Mouse (Mus musculus) forebrain, embryonic 12.5 days (tissue): ENCODE results near the gene Nap1l1. TPM values are rescaled to one million over a fixed set of nuclear protein-coding genes. Genes with fewer than 3 reads are reported as not detected.

ENCODE experiments used
- ATAC-seq: fragments of 200-750 bp; cut with Nextera tagmentation; 2 replicates; pipeline ENCODE4 v1.8.0; 2017; ENCODE audit warnings: moderate TSS enrichment; ENCODE audit not compliant: low FRiP score
- H3K27ac ChIP-seq: fragments of 300-500 bp; sonication (generic); 2 replicates; pipeline ENCODE4 v1.5.1; 2016; ENCODE audit warnings: mild to moderate bottlenecking
- H3K27me3 ChIP-seq: fragments of 300-500 bp; sonication (generic); 2 replicates; pipeline ENCODE4 v1.6.1; 2016; ENCODE audit warnings: mild to moderate bottlenecking
- H3K36me3 ChIP-seq: fragments of 300-500 bp; sonication (generic); replicated peaks from 2 replicates; pipeline ENCODE4 v1.6.1; 2016; ENCODE audit warnings: mild to moderate bottlenecking
- H3K4me1 ChIP-seq: fragments of 300-500 bp; sonication (generic); 2 replicates; pipeline ENCODE4 v1.6.1; 2016
- H3K4me2 ChIP-seq: fragments of 300-500 bp; sonication (generic); 2 replicates; pipeline ENCODE4 v1.6.1; 2016; ENCODE audit warnings: mild to moderate bottlenecking, moderate library complexity
- H3K4me3 ChIP-seq: fragments of 300-500 bp; sonication (generic); replicated peaks from 2 replicates; pipeline ENCODE4 v1.5.1; 2016; ENCODE audit warnings: mild to moderate bottlenecking
- H3K9ac ChIP-seq: fragments of 300-500 bp; sonication (generic); 2 replicates; pipeline ENCODE4 v1.6.1; 2016; ENCODE audit warnings: mild to moderate bottlenecking
- H3K9me3 ChIP-seq: fragments of 300-500 bp; sonication (generic); 2 replicates; pipeline ENCODE4 v1.6.1; 2016
- WGBS: fragments of 180-500 bp; shearing (Covaris S2); methylation state at CpG from one replicate; pipeline ENCODE4 v1.1.7; 2016; 5-methylcytosine and 5-hydroxymethylcytosine counted together
- polyA plus RNA-seq: library from polyadenylated mRNA; unstranded; fragments of >200 nt; fragmentation: Nextera tagmentation; extraction: Ambion mirVana; gene quantifications from 2 replicates; pipeline ENCODE4 v1.2.1, GENCODE M21; 2016

Gene Nap1l1
- polyA plus RNA-seq, 1 experiment from 2014 or later = 361 TPM

DNA sequence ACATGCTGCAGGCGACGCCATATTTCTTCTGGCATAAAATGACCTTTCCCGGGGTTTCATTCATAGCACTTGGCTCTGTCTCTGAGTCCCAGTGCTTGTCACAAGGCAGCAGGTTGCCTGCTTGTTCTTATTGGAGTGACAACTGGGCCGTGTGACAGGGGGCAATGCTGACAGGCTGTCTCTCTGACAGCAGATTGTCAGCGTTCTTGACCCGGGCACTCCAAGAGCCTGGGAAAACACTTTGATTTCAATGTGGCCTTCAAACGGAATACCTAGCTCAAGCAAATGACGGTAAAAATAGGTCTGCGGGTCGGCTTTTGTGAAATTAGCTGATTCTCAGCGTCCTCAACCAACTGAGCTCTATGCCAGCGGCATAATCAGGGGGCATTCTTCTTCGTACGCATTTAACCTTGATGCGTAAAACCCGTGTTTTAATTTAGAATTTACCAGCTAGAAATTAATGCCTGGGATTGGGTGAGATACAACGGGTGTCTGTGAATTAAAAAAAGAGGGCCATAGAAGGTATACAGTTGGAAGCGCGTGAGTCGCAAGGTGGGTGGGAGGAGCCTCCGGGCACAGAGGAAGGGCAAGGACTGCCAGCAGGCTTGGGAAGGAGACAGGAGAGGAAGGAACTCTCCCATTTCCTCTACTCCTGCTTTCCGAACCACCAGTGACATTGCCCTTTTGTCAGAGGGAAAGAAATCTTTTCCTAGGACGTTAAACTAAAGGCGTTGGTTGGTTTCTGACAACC, 46.8 kb downstream of the Nap1l1 start:
- peak; percentile 72 for ATAC-seq

DNA sequence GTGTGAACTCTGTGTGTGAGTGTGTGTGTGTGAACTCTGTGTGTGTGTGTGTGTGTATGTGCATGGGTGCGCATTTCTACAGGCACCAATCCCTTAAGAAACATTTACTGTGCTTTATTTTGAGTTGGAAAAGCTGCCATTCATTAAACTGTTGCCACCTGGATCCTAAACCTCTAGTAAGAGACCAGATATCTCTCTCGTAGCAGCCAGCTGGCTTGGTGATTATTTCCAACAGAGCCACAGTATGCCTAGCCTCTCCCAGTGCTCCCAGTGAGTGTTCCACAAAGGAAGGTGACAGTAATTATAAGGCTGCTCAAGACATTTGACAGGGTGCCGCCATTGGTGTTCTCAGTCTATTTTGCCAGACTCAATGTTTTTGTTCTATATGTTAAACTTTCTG, 47.6 kb downstream of the Nap1l1 start:
- no peak for ATAC-seq
- Histone ChIP-seq H3K36me3 (no peaks in the 10 kb centered on the region), H3K4me2 (no peak overlapping the region; the same call in 1 of the 2 replicates), H3K27ac (no peak overlapping the region), H3K4me1 (peaks cover 21% of the 10 kb centered on the region), H3K4me3 (no peak overlapping the region), H3K9ac (no peak overlapping the region), H3K9me3 (no peaks in the 10 kb centered on the region), H3K27me3 (no peaks in the 10 kb centered on the region)
- WGBS = 60% methylated on average over 3 of the region's 3 CpGs

More for the DNA sequence above, 46.8 kb downstream of the Nap1l1 start:
- peak overlapping the region; percentile 42 for H3K4me2 ChIP-seq
- 49% methylated on average over 24 of the region's 24 CpGs for WGBS
- no peaks in the 10 kb centered on the region for H3K36me3 ChIP-seq
- no peaks in the 10 kb centered on the region for H3K9me3 ChIP-seq
- peaks cover 21% of the 10 kb centered on the region for H3K4me1 ChIP-seq
- 0 out of 2 replicates have a peak overlapping the region, but pooled peaks have one; percentile 0 for H3K9ac ChIP-seq
- 0 out of 2 replicates have a peak overlapping the region, but pooled peaks have one; percentile 6 for H3K27ac ChIP-seq
- peak overlapping the region; percentile 22 for H3K4me3 ChIP-seq
- no peaks in the 10 kb centered on the region for H3K27me3 ChIP-seq

DNA sequence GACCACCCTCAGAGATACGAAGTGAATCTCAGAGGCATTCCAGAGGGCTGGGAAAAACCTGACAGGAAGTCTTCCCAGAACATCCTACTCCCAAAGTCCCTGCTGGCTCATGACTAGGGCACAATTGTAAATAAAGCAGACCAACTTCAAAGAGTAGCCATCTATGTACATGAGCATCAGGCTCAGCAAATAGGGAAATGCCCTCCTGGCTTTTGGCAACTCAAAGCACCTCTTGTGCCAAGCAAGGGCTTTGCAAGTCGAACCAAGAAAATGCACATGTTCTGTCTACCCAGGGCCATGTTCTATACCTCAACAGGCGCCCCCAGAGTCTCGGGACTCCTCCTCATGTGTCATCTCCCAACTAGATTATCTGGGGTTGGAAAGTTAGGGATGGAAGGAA, 48.6 kb downstream of the Nap1l1 start:
- Histone ChIP-seq H3K4me3 (no peak overlapping the region), H3K9ac (no peak overlapping the region), H3K9me3 (no peaks in the 10 kb centered on the region), H3K27me3 (no peaks in the 10 kb centered on the region), H3K4me2 (no peak overlapping the region), H3K27ac (no peak overlapping the region), H3K4me1 (peaks cover 21% of the 10 kb centered on the region), H3K36me3 (no peaks in the 10 kb centered on the region)
- 73% methylated on average over 4 of the region's 4 CpGs for WGBS
- ATAC-seq = no peak

DNA sequence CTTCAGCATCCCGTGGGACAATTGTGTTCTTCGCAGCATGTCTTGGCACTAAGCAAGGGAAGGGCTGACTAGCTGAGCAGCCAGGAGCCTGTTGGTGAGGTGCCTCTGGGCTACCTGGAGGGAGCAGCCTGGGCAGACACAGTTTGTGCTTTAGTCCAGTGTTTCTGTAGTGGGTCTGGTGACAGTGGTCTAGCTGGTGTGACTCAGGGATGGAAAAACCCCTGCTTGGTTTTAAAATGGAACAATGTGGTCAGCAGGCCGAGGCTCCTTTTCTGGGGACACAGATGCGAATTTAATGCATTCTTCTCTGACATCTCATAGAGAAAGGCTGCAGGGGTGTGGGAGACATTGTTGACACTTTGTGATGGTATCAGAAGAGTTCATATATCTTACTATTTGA, 49.2 kb downstream of the Nap1l1 start:
- Histone ChIP-seq H3K36me3 (no peaks in the 10 kb centered on the region), H3K4me1 (peaks cover 21% of the 10 kb centered on the region), H3K9me3 (no peaks in the 10 kb centered on the region), H3K9ac (no peak overlapping the region), H3K4me3 (no peak overlapping the region), H3K27ac (no peak overlapping the region), H3K4me2 (no peak overlapping the region), H3K27me3 (no peaks in the 10 kb centered on the region)
- WGBS = 79% methylated on average over 4 of the region's 4 CpGs
- no peak for ATAC-seq

GRCm38 (mm10) chr10:111523894-111524293, 50.9 kb downstream of the Nap1l1 start:
- H3K27me3 ChIP-seq = no peaks in the 10 kb centered on the region
- no peaks in the 10 kb centered on the region for H3K36me3 ChIP-seq
- WGBS = 41% methylated on average over 12 of the region's 12 CpGs
- peaks cover 21% of the 10 kb centered on the region for H3K4me1 ChIP-seq
- ATAC-seq = no peak
- no peak overlapping the region for H3K4me3 ChIP-seq
- no peak overlapping the region for H3K9ac ChIP-seq
- no peak overlapping the region for H3K27ac ChIP-seq
- no peaks in the 10 kb centered on the region for H3K9me3 ChIP-seq
- no peak overlapping the region for H3K4me2 ChIP-seq

DNA sequence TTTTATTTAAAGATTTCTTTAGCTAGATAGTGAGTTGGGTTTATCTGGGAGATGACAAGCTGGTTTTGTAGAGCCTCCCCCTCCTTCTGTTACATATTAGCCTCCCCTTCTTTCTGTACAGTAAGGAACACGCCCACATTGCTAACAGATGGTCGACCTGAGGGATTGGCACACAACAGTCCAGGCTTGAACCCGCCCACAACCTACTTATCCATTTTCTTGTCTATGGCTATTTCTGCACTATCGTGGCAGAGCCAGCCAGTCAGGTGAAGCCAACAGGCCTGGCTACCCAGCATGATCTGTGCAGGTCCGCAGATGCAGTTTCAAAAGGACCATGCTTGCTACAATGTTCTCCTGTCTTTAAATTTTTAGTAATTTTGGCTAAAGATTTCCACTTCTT, 54.0 kb downstream of the Nap1l1 start:
- 82% methylated on average over 5 of the region's 5 CpGs for WGBS
- H3K27ac ChIP-seq = no peak overlapping the region
- no peak overlapping the region for H3K4me3 ChIP-seq
- H3K9me3 ChIP-seq = no peaks in the 10 kb centered on the region
- no peak for ATAC-seq
- no peaks in the 10 kb centered on the region for H3K36me3 ChIP-seq
- no peak overlapping the region for H3K4me2 ChIP-seq
- H3K4me1 ChIP-seq = peaks cover 7% of the 10 kb centered on the region; the same call in 1 of the 2 replicates
- no peak overlapping the region for H3K9ac ChIP-seq
- no peaks in the 10 kb centered on the region for H3K27me3 ChIP-seq

DNA sequence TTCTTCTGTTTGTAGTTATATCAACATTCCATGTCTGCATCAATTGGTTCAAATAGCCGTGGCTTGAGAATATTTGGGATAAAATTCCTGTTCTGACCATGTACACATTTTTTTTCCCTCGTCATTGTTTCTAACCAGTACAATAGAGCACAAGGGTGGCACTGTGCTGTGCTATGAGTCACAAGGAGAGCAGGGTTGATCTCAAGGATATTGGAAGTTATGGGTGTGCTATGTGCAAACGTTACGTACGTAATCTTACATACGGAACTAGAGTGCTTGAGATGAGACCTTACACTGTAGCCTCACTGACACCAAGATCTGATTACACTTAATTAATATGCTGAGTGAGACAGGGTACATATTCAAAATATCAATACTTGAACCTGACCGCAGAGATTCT, 54.6 kb downstream of the Nap1l1 start:
- Histone ChIP-seq H3K27me3 (no peaks in the 10 kb centered on the region), H3K36me3 (no peaks in the 10 kb centered on the region), H3K4me1 (peaks cover 7% of the 10 kb centered on the region; the same call in 1 of the 2 replicates), H3K4me2 (no peak overlapping the region), H3K9me3 (no peaks in the 10 kb centered on the region), H3K9ac (no peak overlapping the region), H3K4me3 (no peak overlapping the region), H3K27ac (no peak overlapping the region)
- ATAC-seq = no peak
- WGBS = 87% methylated on average over 7 of the region's 7 CpGs

GRCm38 (mm10) chr10:111528283-111528682, 55.3 kb downstream of the Nap1l1 start:
- no peak overlapping the region for H3K9ac ChIP-seq
- H3K4me2 ChIP-seq = no peak overlapping the region
- H3K4me3 ChIP-seq = no peak overlapping the region
- ATAC-seq = no peak
- 66% methylated on average over 4 of the region's 4 CpGs for WGBS
- no peaks in the 10 kb centered on the region for H3K36me3 ChIP-seq
- H3K27ac ChIP-seq = no peak overlapping the region
- no peaks in the 10 kb centered on the region for H3K9me3 ChIP-seq
- peaks cover 7% of the 10 kb centered on the region; the same call in 1 of the 2 replicates for H3K4me1 ChIP-seq
- H3K27me3 ChIP-seq = no peaks in the 10 kb centered on the region

DNA sequence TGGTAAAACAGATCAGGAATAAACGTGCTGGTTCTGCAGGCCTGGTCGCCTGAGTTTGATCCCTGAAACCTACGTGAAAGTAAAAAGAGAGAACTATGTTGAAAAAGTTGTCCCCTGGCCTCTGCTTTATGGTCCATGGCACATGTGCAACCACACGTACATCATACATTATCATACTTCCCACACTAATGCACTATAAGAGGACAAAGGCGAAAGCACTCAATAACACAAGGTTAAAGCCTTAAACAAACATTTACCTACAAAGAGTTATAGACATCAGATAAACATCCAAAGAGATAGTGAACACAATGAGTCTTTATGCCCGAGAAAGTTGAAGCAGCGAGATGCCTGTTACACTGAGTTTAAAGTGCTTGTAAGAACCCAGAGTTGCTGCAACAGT, 57.4 kb downstream of the Nap1l1 start:
- no peaks in the 10 kb centered on the region for H3K27me3 ChIP-seq
- H3K9ac ChIP-seq = no peak overlapping the region
- H3K27ac ChIP-seq = no peak overlapping the region
- H3K4me1 ChIP-seq = no peaks in the 10 kb centered on the region
- WGBS = 94% methylated on average over 7 of the region's 7 CpGs
- H3K9me3 ChIP-seq = no peaks in the 10 kb centered on the region
- no peaks in the 10 kb centered on the region for H3K36me3 ChIP-seq
- H3K4me2 ChIP-seq = no peak overlapping the region
- ATAC-seq = no peak
- H3K4me3 ChIP-seq = no peak overlapping the region

- Histone ChIP-seq H3K27ac (no peak overlapping the region), H3K9me3 (no peaks in the 10 kb centered on the region), H3K4me3 (no peak overlapping the region), H3K9ac (no peak overlapping the region), H3K36me3 (no peaks in the 10 kb centered on the region), H3K27me3 (no peaks in the 10 kb centered on the region), H3K4me2 (no peak overlapping the region), H3K4me1 (peaks cover 8% of the 10 kb centered on the region)
- no peak for ATAC-seq
- WGBS = 83% methylated on average over 8 of the region's 8 CpGs
These were observed 61.7 kb downstream of the Nap1l1 start for GRCm38 (mm10) chr10:111534691-111535090.

- ATAC-seq = no peak
- WGBS = 90% methylated on average over 19 of the region's 19 CpGs
- Histone ChIP-seq H3K9ac (no peak overlapping the region), H3K4me3 (no peak overlapping the region), H3K9me3 (no peaks in the 10 kb centered on the region), H3K4me1 (peaks cover 10% of the 10 kb centered on the region), H3K27ac (no peak overlapping the region), H3K4me2 (no peak overlapping the region), H3K27me3 (no peaks in the 10 kb centered on the region), H3K36me3 (no peaks in the 10 kb centered on the region)
These were observed 64.4 kb downstream of the Nap1l1 start for GRCm38 (mm10) chr10:111537410-111537809.

- H3K4me1 ChIP-seq = peaks cover 10% of the 10 kb centered on the region
- H3K4me3 ChIP-seq = no peak overlapping the region
- no peak overlapping the region for H3K4me2 ChIP-seq
- no peak overlapping the region; the same call in 1 of the 2 replicates for H3K27ac ChIP-seq
- H3K9me3 ChIP-seq = no peaks in the 10 kb centered on the region
- no peaks in the 10 kb centered on the region for H3K27me3 ChIP-seq
- H3K36me3 ChIP-seq = no peaks in the 10 kb centered on the region
- H3K9ac ChIP-seq = no peak overlapping the region
- no peak for ATAC-seq
- 45% methylated on average over 9 of the region's 9 CpGs for WGBS
These were observed 66.8 kb downstream of the Nap1l1 start for GRCm38 (mm10) chr10:111539724-111540324.

- Histone ChIP-seq H3K27ac (no peak overlapping the region), H3K4me2 (no peak overlapping the region), H3K4me3 (no peak overlapping the region), H3K9me3 (no peaks in the 10 kb centered on the region), H3K36me3 (no peaks in the 10 kb centered on the region), H3K9ac (no peak overlapping the region), H3K27me3 (no peaks in the 10 kb centered on the region), H3K4me1 (peaks cover 10% of the 10 kb centered on the region)
- ATAC-seq = no peak
- WGBS = 75% methylated on average over 9 of the region's 9 CpGs
These were observed 67.7 kb downstream of the Nap1l1 start for GRCm38 (mm10) chr10:111540678-111541077.
